Mouse (Mus musculus): ENCODE measurements at regions not wholly inside any gene's neighbourhood (a gene's known extent, or its start where the extent isn't known, plus 50 kb on each side); places are given as distances from the start of the nearest gene placed in this dataset.
A peak's percentile ranks its signal among the peaks of the same experiment; 100 is the strongest.

GRCm38 (mm10) chr16:68017672-68018071, 397.0 kb upstream of the Cadm2 start:
- no peak for DNase-seq (ENCODE audit: low read depth, low spot score)

GRCm38 (mm10) chr16:67989671-67990070, 369.0 kb upstream of the Cadm2 start:
- DNase-seq (ENCODE audit: low read depth, low spot score): no peak

- DNase-seq (ENCODE audit: low read depth, low spot score): no peak
These were observed 355.9 kb upstream of the Cadm2 start for GRCm38 (mm10) chr16:67976565-67976964.

GRCm38 (mm10) chr16:67968311-67969145, 347.8 kb upstream of the Cadm2 start:
- DNase-seq (ENCODE audit: low read depth, low spot score): peak; percentile 56

GRCm38 (mm10) chr16:67949112-67949511, 328.4 kb upstream of the Cadm2 start:
- no peak for DNase-seq (ENCODE audit: low read depth, low spot score)

- DNase-seq (ENCODE audit: low read depth, low spot score): peak; percentile 2
These were observed 323.7 kb upstream of the Cadm2 start for GRCm38 (mm10) chr16:67944406-67944805.

GRCm38 (mm10) chr16:67919175-67919574, 298.5 kb upstream of the Cadm2 start:
- DNase-seq (ENCODE audit: low read depth, low spot score): no peak

- peak; percentile 27 for DNase-seq (ENCODE audit: low read depth, low spot score)
These were observed 250.8 kb upstream of the Cadm2 start for GRCm38 (mm10) chr16:67871304-67872022.

GRCm38 (mm10) chr16:67850201-67850600, 229.5 kb upstream of the Cadm2 start:
- DNase-seq (ENCODE audit: low read depth, low spot score): peak; percentile 55

GRCm38 (mm10) chr16:67844481-67844880, 223.8 kb upstream of the Cadm2 start:
- DNase-seq (ENCODE audit: low read depth, low spot score): no peak

GRCm38 (mm10) chr16:67797236-67797635, 176.5 kb upstream of the Cadm2 start:
- DNase-seq (ENCODE audit: low read depth, low spot score): no peak

- no peak for DNase-seq (ENCODE audit: low read depth, low spot score)
These were observed 155.4 kb upstream of the Cadm2 start for GRCm38 (mm10) chr16:67776091-67776490.

GRCm38 (mm10) chr16:67769114-67769513, 148.4 kb upstream of the Cadm2 start:
- no peak for DNase-seq (ENCODE audit: low read depth, low spot score)

- DNase-seq (ENCODE audit: low read depth, low spot score): no peak
These were observed 114.7 kb upstream of the Cadm2 start for GRCm38 (mm10) chr16:67735398-67735797.

GRCm38 (mm10) chr16:67698619-67699018, 77.9 kb upstream of the Cadm2 start:
- no peak for DNase-seq (ENCODE audit: low read depth, low spot score)
